Mouse (Mus musculus) embryonic stem cell, embryonic (primary cell): ENCODE measurements around the gene Sult2a1.
"Not testable (repeated sequence)": the region's sequence is repeated elsewhere in the genome, so short reads cannot be mapped to it uniquely, and the experiment has no call there.

ENCODE experiments used
- CTCF ChIA-PET, 4 experiments: fragments of 300-600 bp in 2 of 4; fragments of 350-600 bp in 2 of 4; sonication (Branson Sonifier 250); formaldehyde crosslinking; loops; one replicate each; lab custom pipeline; 2022; ENCODE audit warnings: inconsistent platforms in 2 of 4; lab: Charles Lee
- POLR2A ChIA-PET, 4 experiments: fragments of 300-600 bp in 2 of 4; fragments of 350-600 bp in 2 of 4; sonication (Branson Sonifier 250); formaldehyde crosslinking; loops; one replicate each; lab custom pipeline; 2022; ENCODE audit warnings: antibody characterized with exemption in 4 of 4, inconsistent platforms in 1 of 4; lab: Charles Lee

Gene Sult2a1

GRCm38 (mm10) chr7:13837309-13837708 is at the start of gene Sult2a1:
TSS of gene Sult2a1 (minus strand) at chr7:13837409.
- CTCF ChIA-PET, POLR2A ChIA-PET: not testable (repeated sequence)

- ChIA-PET POLR2A (no interaction called here), CTCF (no interaction called here)
Measured at GRCm38 (mm10) chr7:13813913-13814312, 23.3 kb downstream of the Sult2a1 start.
